Mouse (Mus musculus) spleen, embryonic (tissue): Measurements from ENCODE around the gene Mmp27.

ENCODE experiments used
- CTCF ChIA-PET: fragments of 350-600 bp; sonication (Branson Sonifier 250); formaldehyde crosslinking; loops from one replicate; lab custom pipeline; 2022; lab: Charles Lee

Gene Mmp27

GRCm38 (mm10) chr9:7571162-7571561 is at the start of gene Mmp27:
Gene Mmp27, plus strand, starts transcription at chr9:7571396.
- CTCF ChIA-PET: no interaction called here

GRCm38 (mm10) chr9:7526255-7526940 is 44.8 kb upstream of the Mmp27 start:
- CTCF ChIA-PET: no interaction called here

- CTCF ChIA-PET: no interaction called here
Measured at GRCm38 (mm10) chr9:7542763-7543162, 28.4 kb upstream of the Mmp27 start.

GRCm38 (mm10) chr9:7544923-7545457 is 26.2 kb upstream of the Mmp27 start:
- CTCF ChIA-PET: no interaction called here

- CTCF ChIA-PET: no interaction called here
Measured at GRCm38 (mm10) chr9:7545471-7545870, 25.7 kb upstream of the Mmp27 start.

GRCm38 (mm10) chr9:7545920-7546319 is 25.3 kb upstream of the Mmp27 start:
- CTCF ChIA-PET: no interaction called here

GRCm38 (mm10) chr9:7551943-7552342 is 19.3 kb upstream of the Mmp27 start:
- CTCF ChIA-PET: interaction anchor here (0.5 to 0.7 kb wide), 2 partner anchors 77 to 341 kb away, joined by 3 read pairs; no protein-coding TSS in a partner anchor

- CTCF ChIA-PET: no interaction called here
Measured at GRCm38 (mm10) chr9:7553536-7553935, 17.7 kb upstream of the Mmp27 start.

- CTCF ChIA-PET: no interaction called here
Measured at GRCm38 (mm10) chr9:7554382-7554781, 16.8 kb upstream of the Mmp27 start.

GRCm38 (mm10) chr9:7558221-7559017 is 12.8 kb upstream of the Mmp27 start, which contains the start of gene Mmp8:
Gene Mmp8, plus strand, starts transcription at chr9:7558456.
- CTCF ChIA-PET: no interaction called here

- CTCF ChIA-PET: no interaction called here
Measured at GRCm38 (mm10) chr9:7560026-7560425, 11.2 kb upstream of the Mmp27 start.

- CTCF ChIA-PET: no interaction called here
Measured at GRCm38 (mm10) chr9:7567376-7567775, 3.8 kb upstream of the Mmp27 start.

- CTCF ChIA-PET: no interaction called here
Measured at GRCm38 (mm10) chr9:7567923-7568322, 3.3 kb upstream of the Mmp27 start.

GRCm38 (mm10) chr9:7570485-7570884 is 711 bp upstream of the Mmp27 start:
- CTCF ChIA-PET: no interaction called here

GRCm38 (mm10) chr9:7572188-7572587 is 992 bp downstream of the Mmp27 start:
- CTCF ChIA-PET: no interaction called here

GRCm38 (mm10) chr9:7572663-7573308 is 1.6 kb downstream of the Mmp27 start:
- CTCF ChIA-PET: no interaction called here

- CTCF ChIA-PET: no interaction called here
Measured at GRCm38 (mm10) chr9:7575526-7575925, 4.3 kb downstream of the Mmp27 start.

GRCm38 (mm10) chr9:7577371-7577770 is 6.2 kb downstream of the Mmp27 start:
- CTCF ChIA-PET: no interaction called here

GRCm38 (mm10) chr9:7590063-7590462 is 18.9 kb downstream of the Mmp27 start:
- CTCF ChIA-PET: no interaction called here

- CTCF ChIA-PET: no interaction called here
Measured at GRCm38 (mm10) chr9:7593272-7593812, 22.1 kb downstream of the Mmp27 start.

- CTCF ChIA-PET: interaction anchor here (0.7 to 1.6 kb wide), 5 partner anchors 8 to 379 kb away, joined by 3 to 4 read pairs (median 3); no protein-coding TSS in a partner anchor
Measured at GRCm38 (mm10) chr9:7594816-7595540, 23.8 kb downstream of the Mmp27 start.
